Mouse (Mus musculus): ENCODE measurements around the gene Amotl1.
A peak's percentile ranks its signal among the peaks of the same experiment; 100 is the strongest.

Gene Amotl1

DNA sequence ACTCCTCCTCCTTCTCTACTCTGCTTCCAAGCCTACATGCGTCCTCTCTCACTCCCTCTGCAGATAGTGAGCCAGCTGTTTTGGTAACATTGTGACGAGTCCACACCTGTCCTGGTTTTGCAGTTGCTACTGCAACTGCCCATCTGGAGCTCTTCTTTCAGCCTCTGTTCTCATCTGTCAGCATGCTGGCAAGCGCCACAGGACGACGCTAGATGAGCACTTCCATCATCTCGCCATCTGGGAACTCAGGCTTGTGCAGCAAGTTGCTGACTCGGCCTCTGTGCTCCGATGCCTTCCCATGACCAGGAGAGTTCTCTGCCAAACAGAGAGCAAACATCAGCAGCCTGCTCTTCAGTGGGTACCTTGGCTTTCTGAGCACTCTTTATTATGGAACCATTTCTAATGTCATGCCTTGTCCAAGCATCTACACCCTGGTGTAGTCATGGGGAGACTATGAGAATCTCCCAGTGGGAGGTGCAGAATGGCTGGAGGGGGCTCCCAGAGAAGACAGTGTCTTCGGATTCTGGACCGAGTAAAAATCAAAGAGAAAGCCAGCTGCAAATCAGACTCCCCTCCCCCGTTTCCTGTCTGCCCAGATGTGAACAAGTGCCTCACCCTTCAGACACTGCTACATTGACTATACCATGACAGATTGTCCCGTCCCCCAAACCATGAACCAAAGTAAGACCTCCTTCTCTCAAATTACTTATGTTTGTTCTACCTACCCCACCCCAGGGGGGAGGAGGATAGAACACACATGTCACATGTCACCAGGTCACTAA, 97.1 kb downstream of the Amotl1 start:
- DNase-seq (ENCODE audit: low spot score in 2 of 2): peak; percentile 24 to 28

DNA sequence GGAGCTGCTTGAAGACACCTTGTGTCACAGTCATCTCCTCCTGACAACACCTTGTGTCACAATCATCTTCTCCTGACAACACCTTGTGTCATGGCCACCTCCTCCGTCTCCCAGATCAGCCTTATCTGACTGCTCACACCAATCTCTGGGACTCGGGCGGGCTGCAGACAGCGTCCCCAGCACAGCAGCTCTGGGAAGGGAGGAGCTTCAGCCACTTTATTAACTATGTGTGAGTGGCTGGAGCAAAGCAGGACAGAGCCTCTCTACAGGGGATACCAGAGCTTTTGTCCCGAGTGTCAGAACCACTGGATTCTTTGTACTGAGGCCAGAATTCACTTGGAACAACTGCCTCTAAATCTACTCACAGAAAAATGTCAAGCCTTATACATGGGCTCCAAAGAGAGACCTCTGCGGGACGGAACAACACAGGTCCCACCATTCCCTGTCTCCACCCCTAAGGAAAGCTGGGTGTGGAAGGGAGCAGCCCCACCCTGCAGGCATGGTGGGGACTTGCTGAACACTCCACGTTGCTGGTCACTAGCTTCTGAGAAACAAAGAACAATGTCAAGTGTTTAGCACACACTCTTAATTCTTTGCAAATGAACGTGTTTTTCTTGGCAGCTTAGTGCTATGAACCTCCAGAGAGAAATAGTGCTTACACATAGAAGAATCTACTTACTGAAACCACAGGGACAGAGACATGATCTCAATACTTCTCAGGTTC, 100.7 kb downstream of the Amotl1 start:
- no peak for DNase-seq (ENCODE audit: low spot score in 2 of 2)

DNA sequence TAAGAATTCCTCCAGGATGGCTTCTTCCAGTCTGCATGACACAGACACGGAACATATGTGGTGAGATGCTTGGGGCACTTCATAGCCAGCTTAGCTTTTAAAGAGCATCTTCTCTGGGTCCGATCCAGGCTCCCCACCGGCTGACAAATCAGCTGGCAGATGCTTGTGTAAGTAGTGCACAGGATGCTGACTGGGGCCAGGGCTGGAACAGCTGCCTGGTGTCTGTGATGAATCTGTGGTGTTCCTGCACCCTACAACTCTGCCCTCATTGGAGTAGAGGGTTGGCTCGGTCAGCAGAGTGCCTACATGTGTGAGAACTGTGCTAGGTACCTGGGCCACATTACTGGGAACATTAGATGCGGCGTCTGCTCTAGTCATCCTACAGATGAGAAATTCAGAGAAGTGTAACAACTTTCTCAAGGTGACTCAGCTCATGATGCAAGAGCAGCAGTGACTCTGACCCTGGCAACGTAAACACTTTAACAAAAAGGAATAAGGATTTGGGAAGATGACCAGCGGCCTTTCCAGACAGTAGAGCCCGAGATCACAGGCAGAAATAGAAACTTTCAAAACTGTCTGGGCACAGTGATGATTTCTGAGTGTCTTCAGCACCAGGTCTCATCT, 109.9 kb downstream of the Amotl1 start:
- no peak for DNase-seq (ENCODE audit: low spot score in 2 of 2)

DNA sequence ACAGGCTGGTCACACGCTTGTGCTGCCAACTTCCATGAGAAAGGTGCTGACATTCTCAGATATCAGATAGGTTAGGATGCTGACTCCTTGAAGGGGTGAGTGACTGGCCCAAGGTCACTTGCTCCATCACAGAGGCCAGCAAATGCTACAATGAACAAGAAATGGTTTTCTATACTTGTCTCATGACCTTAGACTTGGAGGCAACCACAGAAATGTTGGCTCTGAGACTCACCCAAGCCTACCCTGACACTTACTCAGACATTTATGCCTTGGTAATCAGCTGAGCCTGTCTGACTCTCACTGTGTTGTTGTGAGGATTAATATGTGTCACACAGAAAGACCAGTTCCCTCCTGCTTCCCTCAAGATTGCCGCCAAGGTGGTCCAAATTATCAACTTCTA, 111.2 kb downstream of the Amotl1 start:
- no peak for DNase-seq (ENCODE audit: low spot score in 2 of 2)

DNA sequence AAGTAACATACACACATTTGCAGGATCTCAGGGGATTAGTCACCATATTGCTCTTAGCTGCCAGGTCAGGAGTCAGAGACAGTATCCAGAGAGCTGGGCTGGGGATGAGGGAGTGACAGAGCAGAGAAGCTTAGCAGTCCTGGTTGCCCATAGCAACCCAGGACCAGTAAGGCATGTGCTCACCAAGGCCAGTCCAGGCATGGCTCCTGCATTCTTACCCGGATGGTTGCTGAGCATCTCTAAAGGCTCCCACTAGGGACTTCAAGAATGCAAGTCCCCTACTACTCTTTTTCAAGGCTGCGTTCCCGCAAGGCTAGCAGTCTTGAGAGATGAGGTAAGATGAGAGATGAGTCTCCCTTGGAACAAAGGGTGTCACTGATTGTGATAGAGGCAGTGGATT, 112.6 kb downstream of the Amotl1 start:
- no peak for DNase-seq (ENCODE audit: low spot score in 2 of 2)

DNA sequence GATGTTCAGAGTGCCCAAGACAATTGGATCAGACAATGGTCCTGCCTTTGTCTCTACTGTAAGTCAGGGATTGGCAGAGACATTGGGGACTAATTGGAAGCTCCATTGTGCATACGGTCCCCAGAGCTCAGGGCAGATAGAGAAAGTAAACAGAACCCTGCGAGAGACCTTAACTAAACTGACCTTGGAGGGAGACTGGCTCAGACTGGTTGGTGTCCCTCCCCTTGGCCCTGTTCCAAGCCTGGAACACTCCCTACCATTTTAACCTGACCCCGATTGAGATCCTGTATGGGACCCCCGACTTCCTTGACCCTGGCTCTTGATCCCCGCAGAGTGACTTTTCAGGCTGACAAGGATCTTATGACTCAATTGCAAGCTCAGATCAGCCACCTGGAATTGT, 114.9 kb downstream of the Amotl1 start:
- DNase-seq (ENCODE audit: low spot score in 2 of 2): no peak

DNA sequence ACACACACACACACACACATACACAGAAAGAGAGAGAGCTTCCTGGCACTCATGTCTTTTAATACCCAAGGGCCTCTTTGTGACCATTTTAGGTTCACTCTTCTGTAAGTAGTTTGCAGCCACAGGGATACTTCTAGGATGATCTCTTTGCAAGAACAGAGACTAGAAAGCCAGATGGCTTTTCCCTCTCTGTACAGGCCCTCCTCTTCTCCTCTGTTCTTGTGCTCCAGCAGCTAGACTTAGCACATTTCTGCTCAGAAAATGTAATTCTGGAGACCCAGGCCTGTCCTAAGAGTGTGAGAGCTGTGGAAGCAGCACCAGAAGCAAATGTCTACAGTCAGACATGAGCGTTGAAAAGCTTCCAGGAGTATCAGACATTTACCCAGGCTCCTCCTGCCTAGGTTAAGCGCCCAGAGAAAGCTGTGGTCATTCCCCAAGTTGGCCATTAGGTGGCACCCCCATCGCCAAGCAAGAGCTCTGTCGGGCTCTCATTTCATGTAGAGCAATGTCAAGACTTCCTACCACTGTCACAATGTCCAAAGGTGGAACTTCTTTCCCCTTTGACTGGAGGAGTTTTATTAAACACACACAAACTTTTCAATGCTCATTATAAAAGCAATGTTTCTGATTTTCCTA, 121.3 kb downstream of the Amotl1 start:
- DNase-seq (ENCODE audit: low spot score in 2 of 2): peak; percentile 39 to 80

DNA sequence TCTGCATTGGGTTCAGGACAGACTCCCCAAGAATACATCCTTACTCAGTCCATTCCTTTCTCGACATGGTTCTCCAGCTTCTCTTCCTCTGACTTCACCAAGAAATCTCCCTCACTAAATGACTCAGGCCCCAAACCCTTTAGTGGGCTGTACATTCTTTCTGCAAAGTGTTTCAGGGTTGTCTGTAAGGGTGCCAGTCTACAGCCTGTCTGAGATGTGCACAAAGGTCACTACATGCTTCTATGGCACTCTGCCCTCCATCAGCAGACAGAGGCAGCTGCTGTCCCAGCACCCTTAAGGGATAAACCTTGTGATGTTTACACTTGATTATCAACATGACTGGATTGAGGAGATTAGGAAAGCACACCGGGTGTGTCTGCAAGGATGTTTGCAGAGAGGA, 123.2 kb downstream of the Amotl1 start:
- no peak for DNase-seq (ENCODE audit: low spot score in 2 of 2)

DNA sequence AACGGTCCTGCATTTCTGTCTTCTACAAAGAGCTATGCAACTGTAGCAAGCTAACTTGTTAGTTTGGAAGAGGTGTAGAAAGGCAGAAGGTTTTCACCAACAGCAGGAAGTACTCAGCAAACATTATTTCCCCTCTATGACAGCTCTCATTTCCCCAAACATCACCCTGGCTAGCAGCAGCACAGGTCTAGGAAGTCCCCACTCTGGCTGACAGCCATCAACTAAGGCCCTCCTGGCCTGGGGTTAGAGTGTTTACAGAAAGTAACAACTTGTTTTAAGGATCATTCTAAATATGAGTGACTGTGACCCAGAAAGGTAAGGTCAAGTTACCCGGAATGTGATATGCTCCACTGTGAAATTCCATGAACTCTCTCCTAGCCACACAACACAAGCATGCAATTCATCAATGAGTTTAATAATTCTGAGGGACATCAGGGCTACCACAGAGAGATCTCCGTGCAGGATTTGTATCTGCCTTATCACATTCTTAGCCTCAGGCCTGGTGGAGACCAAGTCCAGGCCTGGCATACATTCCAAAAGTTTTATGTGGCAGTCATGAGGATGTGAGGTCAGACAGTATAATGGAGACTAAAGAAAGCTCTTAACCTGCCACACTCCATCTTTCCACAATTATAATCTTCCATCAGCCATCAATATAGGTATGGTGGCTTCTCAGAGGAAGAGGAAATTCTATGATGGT, 123.7 kb downstream of the Amotl1 start:
- DNase-seq (ENCODE audit: low spot score in 2 of 2): no peak

DNA sequence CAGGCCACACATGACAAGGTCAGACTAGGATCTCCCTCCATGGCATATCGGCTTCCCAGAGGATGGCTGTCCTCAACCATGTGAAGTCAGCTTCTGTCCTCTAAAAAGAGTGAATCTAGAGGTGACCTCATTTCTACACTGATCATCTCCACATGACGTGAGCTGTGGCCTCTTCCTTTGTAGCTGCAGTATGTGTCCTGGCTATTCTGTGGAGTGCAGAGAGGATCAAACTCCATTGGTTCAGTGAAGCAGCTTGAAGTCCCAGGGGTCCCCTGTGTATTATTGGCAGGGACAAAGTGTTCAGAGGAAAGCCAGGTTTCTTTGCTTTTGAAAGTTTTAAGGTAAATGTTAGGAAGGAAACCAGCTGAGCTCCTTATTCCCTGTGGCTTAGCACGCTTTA, 126.8 kb downstream of the Amotl1 start:
- no peak for DNase-seq (ENCODE audit: low spot score in 2 of 2)

DNA sequence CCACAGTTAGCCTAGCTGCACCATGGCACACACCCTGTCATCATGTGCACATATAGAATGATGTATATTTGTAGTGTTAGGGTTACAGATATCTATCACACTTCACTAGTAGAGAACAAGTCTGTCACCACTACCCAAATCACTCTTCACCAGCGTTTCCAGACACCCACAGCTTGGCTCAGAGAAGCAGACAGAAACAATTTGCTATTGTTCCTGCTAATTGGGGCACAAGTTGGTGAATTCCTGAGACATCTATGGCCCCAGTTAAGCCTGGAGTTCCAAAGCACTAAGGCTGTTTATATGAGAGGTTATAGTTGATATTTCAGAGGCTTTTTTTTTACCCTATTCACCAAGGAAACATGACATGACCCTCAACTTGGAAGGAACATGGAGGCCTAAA, 127.6 kb downstream of the Amotl1 start:
- DNase-seq (ENCODE audit: low spot score in 2 of 2): no peak

DNA sequence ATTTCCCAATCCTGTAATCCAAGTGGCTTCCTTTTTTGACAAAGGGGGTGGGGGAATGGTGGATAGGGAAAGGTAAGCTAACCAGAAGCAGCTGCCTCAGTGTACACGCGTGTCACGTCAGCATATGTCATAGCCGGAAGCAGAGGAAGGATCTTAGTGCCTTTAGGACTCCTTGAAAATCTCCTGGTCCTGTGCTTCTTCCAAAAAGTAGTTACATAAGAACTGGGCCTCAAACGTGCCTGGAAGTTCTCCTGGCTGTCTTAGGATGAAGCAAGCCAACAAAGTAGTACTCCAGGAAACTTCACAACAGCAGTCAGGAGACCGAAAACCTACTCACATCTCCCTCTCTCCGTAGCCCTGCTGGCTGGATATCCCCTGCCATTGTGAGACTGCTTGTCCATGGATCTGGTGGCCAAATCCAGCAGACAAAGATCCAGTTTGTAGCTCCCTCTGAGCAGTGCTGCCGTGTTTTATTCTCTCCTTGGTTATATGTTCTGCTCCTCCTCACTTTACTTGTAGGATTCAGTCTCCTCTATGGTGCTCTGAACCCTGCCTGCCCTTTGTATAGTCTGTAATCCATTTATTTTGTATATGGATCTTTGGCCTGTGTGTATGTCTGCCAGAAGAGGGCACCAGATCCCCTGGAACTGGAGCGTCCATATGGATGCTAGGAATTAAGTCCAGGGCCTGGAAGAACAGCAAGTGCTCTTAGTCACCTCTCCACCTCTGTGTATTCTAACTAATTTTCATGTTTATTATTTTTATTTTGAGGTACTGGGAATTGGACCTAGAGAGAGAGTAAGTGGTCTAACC, 132.0 kb downstream of the Amotl1 start:
- DNase-seq (ENCODE audit: low spot score in 2 of 2): peak; percentile 2 to 12

DNA sequence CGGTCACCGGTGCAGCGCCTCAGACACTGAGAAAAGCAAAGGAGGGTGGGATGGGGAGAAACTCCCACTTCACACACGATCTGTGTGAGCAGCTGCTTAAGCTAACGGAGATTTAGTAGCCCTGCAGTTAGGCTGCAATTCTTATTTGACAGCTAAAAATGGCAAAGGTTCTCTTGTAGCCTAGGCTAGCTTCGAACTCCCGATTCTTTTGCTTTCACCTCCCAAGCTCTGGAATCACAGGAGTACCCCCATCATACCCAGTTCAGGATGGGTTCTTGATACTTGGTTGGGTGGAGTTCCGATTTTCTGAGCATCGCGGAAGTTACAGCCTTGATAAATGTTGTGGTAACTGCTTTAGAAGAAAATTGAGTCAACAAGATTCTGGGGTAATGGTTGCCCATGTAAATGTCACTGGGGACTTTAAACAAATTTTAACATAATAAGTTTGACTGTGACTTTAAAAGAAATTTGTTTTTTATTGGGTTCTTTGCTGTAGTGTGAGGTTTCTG, 143.9 kb downstream of the Amotl1 start:
- DNase-seq (ENCODE audit: low spot score in 2 of 2): no peak

DNA sequence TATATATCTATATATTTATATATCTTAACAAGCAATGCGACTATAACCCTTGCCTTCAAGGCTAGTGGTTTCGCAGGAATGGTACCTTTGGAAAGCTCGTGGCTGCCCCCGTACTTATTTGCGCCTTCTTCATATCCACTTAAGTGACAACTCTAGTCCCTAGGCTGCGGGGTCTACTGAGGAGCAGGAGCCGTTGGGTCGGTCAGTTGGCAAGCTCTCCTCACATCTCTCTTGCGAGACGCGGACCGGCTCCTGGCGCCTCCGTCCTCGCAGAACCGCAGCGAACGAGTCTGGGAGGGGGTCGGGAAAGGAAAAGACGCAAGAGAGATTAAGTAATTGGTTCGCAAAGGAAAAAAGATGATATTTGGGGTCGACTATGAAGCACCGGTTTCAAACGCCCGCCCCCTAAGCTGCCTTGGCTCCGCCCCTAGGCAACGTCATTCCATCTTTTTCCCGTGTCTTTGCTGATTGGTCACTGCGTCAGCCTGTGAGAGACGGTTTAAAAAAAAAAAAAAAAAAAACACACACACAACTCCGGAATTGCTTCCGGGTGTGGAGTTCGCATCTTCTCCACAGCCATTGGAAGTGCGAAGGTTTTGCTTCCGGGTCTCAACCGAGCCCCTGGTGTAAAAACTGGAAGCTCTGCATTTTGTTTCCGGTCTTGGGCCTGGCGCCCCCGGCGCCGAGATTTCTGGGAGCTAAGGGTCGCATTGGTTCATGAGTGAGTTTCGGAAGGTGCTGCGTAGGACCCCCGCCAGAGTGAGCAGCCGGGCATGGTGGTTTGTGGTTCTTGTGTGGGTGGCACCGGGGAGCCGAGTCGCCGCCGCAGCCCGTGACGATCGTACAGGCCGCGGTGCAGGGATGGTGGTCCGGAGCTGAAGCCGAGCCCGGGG, 144.6 kb downstream of the Amotl1 start, which contains the start of the genes Kdm4d and Cwc15:
Gene Kdm4d, minus strand, starts transcription at position 460 of the 893 bp plus-strand sequence.
Gene Cwc15, plus strand, starts transcription at position 595 of the 893 bp plus-strand sequence.
- DNase-seq (ENCODE audit: low spot score in 2 of 2): peak; percentile 94 to 96

DNA sequence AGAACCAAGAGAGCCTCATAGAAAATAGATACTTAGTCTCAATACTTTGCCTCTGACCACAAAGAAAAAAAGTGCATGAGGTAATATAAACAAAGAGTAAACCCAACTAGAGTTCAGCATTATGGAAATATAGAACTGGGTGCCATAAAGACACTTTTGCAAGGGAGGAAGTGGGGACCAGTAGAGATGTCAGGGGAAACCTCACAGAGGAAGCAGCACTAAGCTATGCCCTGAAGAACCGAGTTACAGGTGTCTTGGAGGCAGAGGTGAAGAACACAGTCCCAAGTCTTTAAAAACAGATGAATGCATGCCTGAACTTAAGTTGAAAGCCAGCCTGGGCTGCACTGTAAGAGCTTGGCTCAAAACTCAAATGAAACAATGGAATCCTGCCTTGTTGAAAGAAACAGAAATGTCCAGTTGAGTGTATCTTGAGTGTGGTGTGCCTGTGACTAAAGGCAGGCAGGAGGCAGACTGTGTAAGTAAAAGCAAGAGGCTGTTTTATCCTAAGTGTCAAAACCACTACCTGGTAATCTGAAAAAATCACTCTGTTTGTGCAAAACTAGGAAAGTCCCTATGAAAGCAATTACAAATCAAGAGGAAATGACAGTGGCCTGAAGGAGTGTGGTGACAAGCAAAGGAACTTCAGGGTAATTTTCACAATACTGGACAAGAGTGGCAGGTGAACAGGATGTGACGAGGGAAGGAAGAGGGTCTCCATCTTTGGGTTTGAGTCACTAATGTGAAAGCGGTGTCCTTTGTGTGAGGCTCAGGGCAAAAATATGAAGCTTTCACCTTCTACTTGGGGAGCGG, 145.8 kb downstream of the Amotl1 start:
- DNase-seq (ENCODE audit: low spot score in 2 of 2): no peak
